Mouse (Mus musculus) heart, embryonic 12.5 days (tissue): ENCODE measurements around the gene Igf2r. TPM values are rescaled to one million over a fixed set of nuclear protein-coding genes. Genes with fewer than 3 reads are reported as not detected.

Experiments
- ATAC-seq: fragments of 200-750 bp; cut with Nextera tagmentation; 2 replicates; pipeline ENCODE4 v1.8.0; 2017; ENCODE audit warnings: moderate TSS enrichment, moderate library complexity; ENCODE audit not compliant: insufficient number of reproducible peaks, low FRiP score
- H3K27ac ChIP-seq: fragments of 300-500 bp; sonication (generic); 2 replicates; pipeline ENCODE4 v1.5.1; 2016; ENCODE audit warnings: mild to moderate bottlenecking, moderate library complexity; ENCODE audit not compliant: poor library complexity, severe bottlenecking
- H3K27me3 ChIP-seq: fragments of 300-500 bp; sonication (generic); replicated peaks from 2 replicates; pipeline ENCODE4 v1.6.1; 2016; ENCODE audit warnings: mild to moderate bottlenecking, moderate library complexity
- H3K36me3 ChIP-seq: fragments of 300-500 bp; sonication (generic); 2 replicates; pipeline ENCODE4 v1.6.1; 2016; ENCODE audit warnings: mild to moderate bottlenecking, moderate library complexity
- H3K4me1 ChIP-seq: fragments of 300-500 bp; sonication (generic); replicated peaks from 2 replicates; pipeline ENCODE4 v1.6.1; 2016; ENCODE audit warnings: mild to moderate bottlenecking
- H3K4me2 ChIP-seq: fragments of 300-500 bp; sonication (generic); 2 replicates; pipeline ENCODE4 v1.6.1; 2016; ENCODE audit warnings: mild to moderate bottlenecking, moderate library complexity
- H3K4me3 ChIP-seq: fragments of 300-500 bp; sonication (generic); 2 replicates; pipeline ENCODE4 v1.5.1; 2016; ENCODE audit warnings: mild to moderate bottlenecking
- H3K9ac ChIP-seq: fragments of 300-500 bp; sonication (generic); 2 replicates; pipeline ENCODE4 v1.6.1; 2016; ENCODE audit warnings: mild to moderate bottlenecking, moderate library complexity
- H3K9me3 ChIP-seq: fragments of 300-500 bp; sonication (generic); replicated peaks from 2 replicates; pipeline ENCODE4 v1.6.1; 2016; ENCODE audit warnings: mild to moderate bottlenecking, moderate library complexity
- WGBS: fragments of 180-500 bp; shearing (Covaris S2); methylation state at CpG from one replicate; pipeline ENCODE4 v1.1.7; 2016; 5-methylcytosine and 5-hydroxymethylcytosine counted together
- polyA plus RNA-seq: library from polyadenylated mRNA; unstranded; fragments of >200 nt; fragmentation: Nextera tagmentation; extraction: Ambion mirVana; gene quantifications from 2 replicates; pipeline ENCODE4 v1.2.1, GENCODE M21; 2016

The Igf2r gene
- polyA plus RNA-seq, 1 experiment from 2014 or later = 293 TPM

DNA sequence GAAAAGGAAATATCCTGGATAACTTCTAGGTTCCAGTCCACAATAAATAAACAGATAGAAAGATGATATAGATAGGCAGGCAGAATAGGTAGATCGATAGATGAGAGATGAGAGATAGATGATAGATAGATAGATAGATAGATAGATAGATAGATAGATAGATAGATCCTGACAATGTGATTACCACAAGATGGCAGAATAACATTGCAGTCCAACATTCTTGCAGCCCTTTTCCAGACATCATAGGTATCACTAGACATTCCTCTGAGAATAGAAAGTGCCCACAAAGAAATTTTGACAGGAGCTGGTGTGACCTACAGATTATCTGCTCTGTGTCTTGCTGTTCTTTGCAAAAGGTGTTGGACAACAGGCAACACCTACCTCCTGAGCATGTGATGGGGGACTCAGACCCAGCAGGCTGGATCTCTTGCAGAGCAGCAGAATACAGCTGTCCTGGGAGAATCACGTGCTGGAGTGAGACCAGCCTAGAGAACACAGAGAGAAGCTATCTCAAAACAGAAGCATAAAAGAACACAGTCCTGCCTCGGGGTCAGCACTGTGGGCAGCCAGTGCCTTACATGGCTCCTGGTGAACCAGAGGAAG, 28.1 kb upstream of the Igf2r start:
- Histone ChIP-seq H3K9me3 (no peaks in the 10 kb centered on the region), H3K27me3 (no peaks in the 10 kb centered on the region), H3K4me1 (peaks cover 73% of the 10 kb centered on the region), H3K4me3 (no peak overlapping the region), H3K9ac (no peak overlapping the region), H3K27ac (peak overlapping the region; percentile 92), H3K36me3 (peaks cover 20% of the 10 kb centered on the region), H3K4me2 (no peak overlapping the region)
- 42% methylated on average over 3 of the region's 3 CpGs for WGBS
- 0 out of 2 replicates have a peak, but pooled peaks have one; percentile 15 for ATAC-seq

- no peak for ATAC-seq
- Histone ChIP-seq H3K4me1 (peaks cover 75% of the 10 kb centered on the region), H3K9ac (no peak overlapping the region), H3K4me3 (no peak overlapping the region), H3K36me3 (peaks cover 15% of the 10 kb centered on the region), H3K9me3 (no peaks in the 10 kb centered on the region), H3K27me3 (no peaks in the 10 kb centered on the region), H3K27ac (peak overlapping the region; percentile 88), H3K4me2 (no peak overlapping the region)
- 62% methylated on average over 3 of the region's 3 CpGs for WGBS
These were observed 27.2 kb upstream of the Igf2r start for GRCm38 (mm10) chr17:12796633-12797032.

GRCm38 (mm10) chr17:12793660-12794406, 24.4 kb upstream of the Igf2r start:
- Histone ChIP-seq H3K27ac (peak overlapping the region; percentile 88), H3K4me2 (no peak overlapping the region), H3K9me3 (peaks cover under 1% of the 10 kb centered on the region; the same call in 1 of the 2 replicates), H3K36me3 (peaks cover 21% of the 10 kb centered on the region), H3K9ac (peak overlapping the region; percentile 37; the same call in 1 of the 2 replicates), H3K27me3 (no peaks in the 10 kb centered on the region), H3K4me3 (no peak overlapping the region), H3K4me1 (peaks cover 83% of the 10 kb centered on the region)
- 25% methylated on average over 8 of the region's 8 CpGs for WGBS
- ATAC-seq = peak; percentile 22

- no peak overlapping the region for H3K4me3 ChIP-seq
- H3K9ac ChIP-seq = peak overlapping the region; percentile 1; the same call in 1 of the 2 replicates
- WGBS = 43% methylated on average over 11 of the region's 11 CpGs
- H3K4me1 ChIP-seq = peaks cover 71% of the 10 kb centered on the region
- H3K27me3 ChIP-seq = no peaks in the 10 kb centered on the region
- H3K9me3 ChIP-seq = peaks cover 5% of the 10 kb centered on the region
- H3K36me3 ChIP-seq = peaks cover 24% of the 10 kb centered on the region
- H3K4me2 ChIP-seq = no peak overlapping the region
- peak overlapping the region; percentile 95 for H3K27ac ChIP-seq
- peak; percentile 52 for ATAC-seq
These were observed 23.1 kb upstream of the Igf2r start for GRCm38 (mm10) chr17:12792422-12793206.

- Histone ChIP-seq H3K27ac (peak overlapping the region; percentile 99), H3K27me3 (no peaks in the 10 kb centered on the region), H3K36me3 (peaks cover 34% of the 10 kb centered on the region), H3K9me3 (peaks cover 5% of the 10 kb centered on the region), H3K4me1 (peaks cover 65% of the 10 kb centered on the region), H3K4me3 (no peak overlapping the region), H3K4me2 (peak overlapping the region; percentile 35), H3K9ac (peak overlapping the region; percentile 48; the same call in 1 of the 2 replicates)
- ATAC-seq = peak; percentile 24
- WGBS = 16% methylated on average over 4 of the region's 4 CpGs
These were observed 22.0 kb upstream of the Igf2r start for GRCm38 (mm10) chr17:12791420-12791819.

- no peak overlapping the region for H3K4me3 ChIP-seq
- H3K4me1 ChIP-seq = peaks cover 65% of the 10 kb centered on the region
- peak overlapping the region; percentile 99 for H3K27ac ChIP-seq
- 8% methylated on average over 5 of the region's 5 CpGs for WGBS
- H3K36me3 ChIP-seq = peaks cover 35% of the 10 kb centered on the region
- H3K4me2 ChIP-seq = peak overlapping the region; percentile 35
- H3K27me3 ChIP-seq = no peaks in the 10 kb centered on the region
- no peak; the same call in 1 of the 2 replicates for ATAC-seq
- peaks cover 5% of the 10 kb centered on the region for H3K9me3 ChIP-seq
- no peak overlapping the region for H3K9ac ChIP-seq
These were observed 21.6 kb upstream of the Igf2r start for GRCm38 (mm10) chr17:12791079-12791406.

DNA sequence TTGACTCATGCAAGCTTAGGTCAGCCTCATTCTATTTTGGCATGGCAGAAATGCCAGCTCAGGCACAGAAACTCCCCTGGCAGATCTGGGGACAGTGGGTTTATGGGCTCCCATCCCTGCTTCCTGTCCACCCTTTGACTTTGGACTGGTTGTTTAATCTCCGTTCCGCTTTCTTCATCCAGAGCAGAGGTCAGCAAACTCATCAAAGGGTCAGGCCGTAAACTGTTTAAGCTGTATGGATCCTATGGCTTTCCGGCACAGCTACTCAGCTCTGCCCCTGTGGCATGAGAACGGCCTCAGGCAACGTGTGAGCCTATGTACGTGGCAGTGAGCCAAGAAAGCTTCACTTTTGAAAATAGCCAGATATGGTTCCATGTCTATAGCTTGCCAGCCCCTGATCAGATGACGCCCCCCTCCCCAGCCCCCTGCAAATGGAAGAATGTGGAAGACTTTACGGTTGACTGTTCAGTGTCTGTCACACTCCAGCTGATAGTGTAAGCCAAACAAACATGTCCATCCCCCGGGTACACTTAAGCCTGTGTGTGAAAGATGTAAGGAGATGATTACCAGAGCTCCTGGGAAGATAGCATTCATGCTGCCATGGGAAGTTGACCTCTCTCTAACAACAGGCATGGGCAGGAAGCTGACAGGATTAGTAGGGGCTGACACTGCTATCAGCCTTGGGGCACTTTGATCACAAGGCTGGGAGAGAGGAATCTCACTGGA, 21.1 kb upstream of the Igf2r start:
- peak overlapping the region; percentile 35 for H3K4me2 ChIP-seq
- H3K27ac ChIP-seq = peak overlapping the region; percentile 99
- H3K9me3 ChIP-seq = peaks cover 5% of the 10 kb centered on the region
- 13% methylated on average over 10 of the region's 10 CpGs for WGBS
- H3K27me3 ChIP-seq = no peaks in the 10 kb centered on the region
- H3K36me3 ChIP-seq = peaks cover 40% of the 10 kb centered on the region
- H3K4me1 ChIP-seq = peaks cover 61% of the 10 kb centered on the region
- ATAC-seq = peak; percentile 87
- peak overlapping the region; percentile 55; the same call in 1 of the 2 replicates for H3K9ac ChIP-seq
- no peak overlapping the region; the same call in 1 of the 2 replicates for H3K4me3 ChIP-seq

- Histone ChIP-seq H3K36me3 (peaks cover 47% of the 10 kb centered on the region), H3K27me3 (no peaks in the 10 kb centered on the region), H3K27ac (peak overlapping the region; percentile 79), H3K4me1 (peaks cover 58% of the 10 kb centered on the region), H3K9ac (peak overlapping the region; percentile 43; the same call in 1 of the 2 replicates), H3K4me3 (no peak overlapping the region), H3K4me2 (no peak overlapping the region), H3K9me3 (no peaks in the 10 kb centered on the region)
- ATAC-seq = no peak
- WGBS = 48% methylated on average over 11 of the region's 11 CpGs
These were observed 13.7 kb upstream of the Igf2r start for GRCm38 (mm10) chr17:12782861-12783847.

GRCm38 (mm10) chr17:12781101-12781500, 11.6 kb upstream of the Igf2r start:
- no peak overlapping the region for H3K4me3 ChIP-seq
- peaks cover 36% of the 10 kb centered on the region for H3K36me3 ChIP-seq
- 24% methylated on average over 5 of the region's 5 CpGs for WGBS
- peak overlapping the region; percentile 59 for H3K9ac ChIP-seq
- H3K9me3 ChIP-seq = no peaks in the 10 kb centered on the region
- peak; percentile 53; the same call in 1 of the 2 replicates for ATAC-seq
- peak overlapping the region; percentile 49 for H3K4me2 ChIP-seq
- H3K27me3 ChIP-seq = no peaks in the 10 kb centered on the region
- H3K27ac ChIP-seq = peak overlapping the region; percentile 95
- H3K4me1 ChIP-seq = peaks cover 65% of the 10 kb centered on the region
